Comparison of ENCODE assay signal across 8 mouse cellular contexts in the genomic region with DNA sequence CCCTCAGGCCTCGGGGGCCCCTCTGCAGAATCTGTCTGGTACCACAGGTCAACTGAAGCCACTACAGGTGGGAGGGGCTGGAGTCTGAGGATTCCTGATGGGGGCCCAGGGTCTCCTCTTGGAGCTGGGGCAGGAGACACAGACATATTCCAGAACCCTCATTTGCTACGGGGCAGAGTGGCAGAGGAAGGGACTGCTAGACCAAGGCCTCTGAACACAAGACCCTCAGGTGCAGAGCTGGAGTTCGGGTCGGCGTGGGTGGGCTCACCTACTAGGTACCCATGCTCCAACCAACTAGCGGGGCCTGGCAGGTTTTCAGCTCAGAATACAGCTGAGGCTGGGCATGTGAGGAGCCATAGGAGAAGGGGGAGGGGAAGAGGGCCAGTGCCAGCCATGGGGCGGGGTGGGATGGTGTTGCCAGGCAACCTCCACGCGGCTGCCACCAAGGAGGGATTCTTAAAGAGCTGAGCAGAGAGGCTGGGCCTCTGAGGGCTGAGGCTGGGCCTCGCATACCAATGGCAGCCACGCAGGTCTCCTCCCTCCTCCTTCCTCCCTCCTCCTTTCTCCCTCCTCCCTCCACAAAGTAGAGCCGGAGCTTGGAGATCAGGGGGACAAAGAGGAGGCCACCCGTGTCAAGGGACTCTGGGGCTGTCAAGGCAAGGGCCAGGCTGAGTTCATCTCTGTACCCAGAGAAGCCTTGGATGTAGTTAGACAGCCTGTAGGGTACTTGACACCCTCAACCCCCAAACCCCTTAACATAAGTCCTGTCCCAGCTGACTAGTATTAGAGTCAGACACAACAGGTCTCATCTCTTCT. TPM values are rescaled to one million over a fixed set of nuclear protein-coding genes. Genes with fewer than 3 reads are reported as not detected.
DNase-seq lines count a peak whose midpoint lies in the region; ATAC-seq lines count a peak whose summit lies in the region.

No protein-coding gene starts in this region.

- peak; percentile 90 for ATAC-seq in hindbrain, embryonic 13.5 days (ENCODE audit: low FRiP score)
- peak; percentile 94 for ATAC-seq in midbrain, embryonic 11.5 days (ENCODE audit: low FRiP score)
- ATAC-seq in CD4-positive, CD25-positive, alpha-beta regulatory T cell, adult 4 months = no peak

- H3K9me3 ChIP-seq in hindbrain, embryonic 13.5 days = no peaks in the 10 kb centered on the region
- H3K9me3 ChIP-seq in midbrain, embryonic 11.5 days (ENCODE audit: control insufficient read depth, low read length) = no peaks in the 10 kb centered on the region

- peaks cover 41% of the 10 kb centered on the region for H3K4me1 ChIP-seq in hindbrain, embryonic 13.5 days (replicated peaks)
- peaks cover 29% of the 10 kb centered on the region for H3K4me1 ChIP-seq in midbrain, embryonic 11.5 days (ENCODE audit: control insufficient read depth, insufficient read depth, low read length)

- WGBS in hindbrain, embryonic 13.5 days = 10% methylated on average over 13 of the region's 13 CpGs
- 11% methylated on average over 13 of the region's 13 CpGs for WGBS in midbrain, embryonic 11.5 days

- peak overlapping the region; percentile 17; the same call in 1 of the 2 replicates for H3K4me2 ChIP-seq in hindbrain, embryonic 13.5 days
- H3K4me2 ChIP-seq in midbrain, embryonic 11.5 days = no peak overlapping the region

- peak overlapping the region; percentile 58 for H3K27ac ChIP-seq in hindbrain, embryonic 13.5 days
- peak overlapping the region; percentile 52; the same call in 1 of the 2 replicates for H3K27ac ChIP-seq in midbrain, embryonic 11.5 days (ENCODE audit: low read depth, low read length)

- DNase-seq in NIH3T3 (ENCODE audit: low read depth) = peak; percentile 52
- peak; percentile 86 for DNase-seq in embryo, embryonic 10 days (ENCODE audit: low spot score)
- peak; percentile 76 to 85 for DNase-seq in left cerebral cortex, postnatal 14 days (ENCODE audit: low spot score in 2 of 2)
- DNase-seq in midbrain, embryonic 11.5 days (ENCODE audit: low spot score, missing footprints) = peak; percentile 94
- peak; percentile 56 for DNase-seq in yolk sac, embryonic 10.5 days (ENCODE audit: low spot score)
- DNase-seq in spleen, postnatal 14 days (ENCODE audit: low spot score in 2 of 2) = no peak

- 0 out of 2 replicates have a peak overlapping the region, but pooled peaks have one; percentile 24 for H3K9ac ChIP-seq in hindbrain, embryonic 13.5 days
- peak overlapping the region; percentile 17 for H3K9ac ChIP-seq in midbrain, embryonic 11.5 days (ENCODE audit: low read length)

- peaks cover 41% of the 10 kb centered on the region for H3K27me3 ChIP-seq in hindbrain, embryonic 13.5 days
- H3K27me3 ChIP-seq in midbrain, embryonic 11.5 days (ENCODE audit: control insufficient read depth, insufficient read depth, low read length) = peaks cover 7% of the 10 kb centered on the region

- no peaks in the 10 kb centered on the region for H3K36me3 ChIP-seq in hindbrain, embryonic 13.5 days
- H3K36me3 ChIP-seq in midbrain, embryonic 11.5 days (ENCODE audit: control insufficient read depth, insufficient read depth, low read length) = no peaks in the 10 kb centered on the region

- no peak overlapping the region for H3K4me3 ChIP-seq in hindbrain, embryonic 13.5 days
- H3K4me3 ChIP-seq in midbrain, embryonic 11.5 days (ENCODE audit: low read depth, low read length) = no peak overlapping the region

- intact Hi-C loops in left cerebral cortex, postnatal 14 days (cut with DNase I) = no loop called here

RNA-seq across cellular contexts. Expression of gene Otub1, which starts 33.9 kb away (rescaled TPM):
- polyA plus RNA-seq in hindbrain, embryonic 13.5 days (2015; fragmentation: Nextera tagmentation; extraction: Ambion mirVana) = 233 and 250 TPM in 2 replicates
- 100 to 1,000 TPM; 268 to 271 TPM for total RNA-seq in left cerebral cortex, postnatal 14 days (2021)
- 241 and 252 TPM in 2 replicates for polyA plus RNA-seq in midbrain, embryonic 11.5 days (2014; fragmentation: Nextera tagmentation; extraction: Ambion mirVana)
- polyA plus RNA-seq in CD4-positive, CD25-positive, alpha-beta regulatory T cell, adult 4 months (2017; shearing (Covaris generic)) = 100 to 1,000 TPM; 157 to 198 TPM

RNA-seq across cellular contexts. Expression of gene Cox8a, which starts 45.2 kb away (rescaled TPM):
- polyA plus RNA-seq in hindbrain, embryonic 13.5 days (2015; fragmentation: Nextera tagmentation; extraction: Ambion mirVana) = 881 and 924 TPM in 2 replicates
- total RNA-seq in left cerebral cortex, postnatal 14 days (2021) = 1,000 to 10,000 TPM; 1,118 to 1,183 TPM
- polyA plus RNA-seq in midbrain, embryonic 11.5 days (2014; fragmentation: Nextera tagmentation; extraction: Ambion mirVana) = 730 and 757 TPM in 2 replicates
- 100 to 1,000 TPM; 223 to 296 TPM for polyA plus RNA-seq in CD4-positive, CD25-positive, alpha-beta regulatory T cell, adult 4 months (2017; shearing (Covaris generic))

Comparison
In these comparisons a context has a peak if more than half of its experiments do, and no peak if none do; other contexts are left out.
1. DNase-seq: peak in NIH3T3 (single experiment), embryo, embryonic 10 days (single experiment), left cerebral cortex, postnatal 14 days (2 of 2), midbrain, embryonic 11.5 days (single experiment) and yolk sac, embryonic 10.5 days (single experiment); none in spleen, postnatal 14 days (0 of 2).